ENCODE assay signal across 18 mouse cellular contexts in the genomic region with DNA sequence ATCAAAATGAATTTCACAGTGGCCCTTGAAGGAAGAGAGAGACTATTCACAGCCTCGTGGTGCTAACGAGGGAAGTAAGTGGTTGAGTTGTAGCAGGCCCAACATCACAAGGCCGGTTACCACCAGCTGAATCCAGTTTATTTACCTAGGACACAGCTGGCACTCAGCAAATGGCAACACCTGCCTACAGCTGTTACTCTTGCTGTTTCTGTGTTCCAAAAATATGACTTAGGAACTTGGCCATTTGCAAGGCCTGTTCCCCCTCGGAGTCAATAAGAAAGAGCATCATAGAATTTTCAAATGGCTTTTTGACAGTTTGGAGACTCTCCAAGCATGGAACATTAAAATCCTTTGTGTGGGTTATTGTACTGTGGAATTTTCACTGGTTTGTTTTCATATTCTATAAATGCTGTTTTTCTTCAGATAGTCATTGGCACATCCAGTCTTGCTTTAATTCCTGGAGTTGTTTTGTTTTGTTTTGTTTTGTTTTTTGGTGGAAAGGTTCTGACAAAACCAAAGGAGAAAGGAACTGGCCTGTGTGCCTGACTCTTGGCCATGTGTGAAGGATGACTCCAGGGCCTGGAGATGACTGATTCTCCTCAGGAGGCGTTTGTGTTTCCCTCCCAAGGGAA. TPM values are rescaled to one million over a fixed set of nuclear protein-coding genes. Genes with fewer than 3 reads are reported as not detected.
DNase-seq lines count a peak whose midpoint lies in the region; ATAC-seq and TF ChIP-seq lines count a peak whose summit lies in the region.
"Had no signal": no experiment of that assay in that cellular context is flagged by ENCODE, and none has a peak within 500 bp of the region (broad histone marks: within the 10 kb centered on the region; RNA-seq: fewer than 3 reads in every experiment).

No protein-coding gene starts in this region.

- 0 out of 2 replicates have a peak overlapping the region, but pooled peaks have one; percentile 3 for H3K27ac ChIP-seq in heart, postnatal 0 days (ENCODE audit: low read depth)
- H3K27ac ChIP-seq in heart, embryonic 12.5 days (ENCODE audit: poor library complexity, severe bottlenecking), result no peak overlapping the region
- H3K27ac ChIP-seq: forebrain, embryonic 12.5 days; gastrocnemius, adult 2 months; hindbrain, embryonic 14.5 days; layer of hippocampus, adult 2 months; midbrain, embryonic 13.5 days had no signal

- no peaks in the 10 kb centered on the region for H3K27me3 ChIP-seq in heart, postnatal 0 days (ENCODE audit: control insufficient read depth, insufficient read depth, low read length)
- no peaks in the 10 kb centered on the region for H3K27me3 ChIP-seq in heart, embryonic 12.5 days (replicated peaks)

- WGBS in heart, postnatal 0 days, result 57% methylated on average over 5 of the region's 5 CpGs
- 59% methylated on average over 5 of the region's 5 CpGs for WGBS in heart, embryonic 12.5 days

- ATAC-seq in heart, postnatal 0 days (ENCODE audit: insufficient read depth, low read depth), result no peak
- ATAC-seq in heart, embryonic 12.5 days (ENCODE audit: insufficient number of reproducible peaks, low FRiP score), result no peak
- ATAC-seq: inflammation-experienced regulatory T-cells, adult 6 months; midbrain, embryonic 13.5 days had no signal

- no peak for TF ChIP-seq EP300 in heart, postnatal 0 days (IDR thresholded peaks at IDR 0.05; ENCODE audit: low read depth)

- H3K9me3 ChIP-seq in heart, postnatal 0 days (replicated peaks; ENCODE audit: control insufficient read depth, low read length), result no peaks in the 10 kb centered on the region
- H3K9me3 ChIP-seq in heart, embryonic 12.5 days (replicated peaks), result no peaks in the 10 kb centered on the region
- H3K9me3 ChIP-seq: forebrain, embryonic 12.5 days; kidney, embryonic 15.5 days; lung, embryonic 15.5 days; midbrain, embryonic 13.5 days had no signal

- DNase-seq in heart, postnatal 0 days (ENCODE audit: low spot score), result no peak
- DNase-seq in kidney, postnatal 10 days, result peak; percentile 43
- no peak for DNase-seq in kidney, adult 9 months
- peak; percentile 21 for DNase-seq in lung, postnatal 36 days
- no peak for DNase-seq in lung, postnatal 25 days (ENCODE audit: low spot score)
- DNase-seq in frontal cortex, postnatal 14 days (ENCODE audit: low spot score in 2 of 2), result no peak
- DNase-seq: adrenal gland, postnatal 36 days; cerebellum, adult 9-11 months; gastrocnemius, adult 2 months had no signal

- 0 out of 2 replicates have a peak, but pooled peaks cover 3% of the 10 kb centered on the region for H3K4me1 ChIP-seq in heart, postnatal 0 days (ENCODE audit: control insufficient read depth, insufficient read depth)
- H3K4me1 ChIP-seq in heart, embryonic 12.5 days (replicated peaks), result peaks cover 18% of the 10 kb centered on the region
- H3K4me1 ChIP-seq: forebrain, embryonic 12.5 days; midbrain, embryonic 13.5 days had no signal

- no peak overlapping the region for H3K4me2 ChIP-seq in heart, postnatal 0 days (ENCODE audit: low read depth, low read length)
- no peak overlapping the region for H3K4me2 ChIP-seq in heart, embryonic 12.5 days
- H3K4me2 ChIP-seq: forebrain, embryonic 12.5 days; hindbrain, embryonic 14.5 days; kidney, embryonic 15.5 days; liver, embryonic 11.5 days; midbrain, embryonic 13.5 days had no signal

- H3K36me3 ChIP-seq in heart, postnatal 0 days (replicated peaks; ENCODE audit: control insufficient read depth, insufficient read depth, low read length), result 0 out of 2 replicates have a peak, but pooled peaks cover 3% of the 10 kb centered on the region
- H3K36me3 ChIP-seq in heart, embryonic 12.5 days, result no peaks in the 10 kb centered on the region
- H3K36me3 ChIP-seq: forebrain, embryonic 12.5 days; kidney, embryonic 15.5 days; lung, embryonic 15.5 days; midbrain, embryonic 13.5 days had no signal

- no peak for TF ChIP-seq CTCF in heart, postnatal 0 days (IDR thresholded peaks at IDR 0.05; ENCODE audit: low read depth)

- H3K4me3 ChIP-seq in heart, postnatal 0 days (ENCODE audit: low read depth, low read length), result no peak overlapping the region
- no peak overlapping the region for H3K4me3 ChIP-seq in heart, embryonic 12.5 days
- H3K4me3 ChIP-seq: forebrain, embryonic 12.5 days; gastrocnemius, adult 2 months; kidney, embryonic 15.5 days; layer of hippocampus, adult 2 months; lung, embryonic 15.5 days; midbrain, embryonic 13.5 days had no signal

- H3K9ac ChIP-seq in heart, postnatal 0 days (replicated peaks; ENCODE audit: low read depth, low read length), result no peak overlapping the region
- H3K9ac ChIP-seq in heart, embryonic 12.5 days, result no peak overlapping the region
- H3K9ac ChIP-seq: forebrain, embryonic 12.5 days; hindbrain, embryonic 14.5 days; kidney, embryonic 15.5 days; lung, embryonic 15.5 days; midbrain, embryonic 13.5 days had no signal

RNA-seq across cellular contexts. Expression of a gene that starts 44.6 kb away (rescaled TPM):
- total RNA-seq in heart, postnatal 0 days (2014; rRNA removed; ENCODE audit: low replicate concordance), result 12.9 and 16.5 TPM in 2 replicates
- 5.6 and 6.6 TPM in 2 replicates for polyA plus RNA-seq in heart, postnatal 0 days (2015; fragmentation: Nextera tagmentation; extraction: Ambion mirVana)
- 25.0 and 25.8 TPM in 2 replicates for polyA plus RNA-seq in heart, embryonic 12.5 days (2016; fragmentation: Nextera tagmentation; extraction: Ambion mirVana)

Comparison
In these comparisons a context has a peak if more than half of its experiments do, and no peak if none do; other contexts are left out.
1. DNase-seq: peak in kidney, postnatal 10 days (single experiment) and lung, postnatal 36 days (single experiment); none in heart, postnatal 0 days (single experiment), kidney, adult 9 months (single experiment), lung, postnatal 25 days (single experiment) and frontal cortex, postnatal 14 days (0 of 2).